Mouse (Mus musculus) right cerebral cortex, adult 2 months (tissue): ENCODE data around the gene Fam241b.
"Not testable (repeated sequence)": the region's sequence is repeated elsewhere in the genome, so short reads cannot be mapped to it uniquely, and the experiment has no call there.

ENCODE experiments used
- DNase-seq, 2 experiments: peaks; one replicate each; pipeline ENCODE4 v3.0.0; 2021 to 2022; ENCODE audit warnings: low spot score in 2 of 2

Fam241b gene

GRCm38 (mm10) chr10:62128316-62128951 is 15.3 kb downstream of the Fam241b start:
- DNase-seq = peak; percentile 59 to 66

- no peak for DNase-seq
Observed at GRCm38 (mm10) chr10:62127711-62128231, 15.9 kb downstream of the Fam241b start.

DNA sequence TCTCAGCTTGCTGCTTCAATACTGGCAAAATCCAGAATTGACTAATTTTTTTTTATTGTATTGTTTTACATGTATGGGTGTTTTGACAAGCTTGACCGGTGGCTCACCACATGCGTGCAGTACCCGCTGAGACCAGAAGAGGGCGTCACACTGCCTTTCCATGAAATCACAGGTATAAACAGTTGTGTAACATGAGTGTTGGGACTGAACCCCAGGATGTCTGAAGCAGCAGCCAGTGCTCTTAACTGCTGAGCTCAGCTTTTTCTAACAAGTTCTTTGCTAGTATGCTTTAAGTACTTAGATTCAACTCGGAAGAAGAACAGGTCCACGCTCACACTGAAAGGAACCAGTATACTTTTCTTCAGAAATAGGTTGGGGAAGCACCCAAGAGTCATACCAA is 16.6 kb downstream of the Fam241b start:
- no peak for DNase-seq

DNA sequence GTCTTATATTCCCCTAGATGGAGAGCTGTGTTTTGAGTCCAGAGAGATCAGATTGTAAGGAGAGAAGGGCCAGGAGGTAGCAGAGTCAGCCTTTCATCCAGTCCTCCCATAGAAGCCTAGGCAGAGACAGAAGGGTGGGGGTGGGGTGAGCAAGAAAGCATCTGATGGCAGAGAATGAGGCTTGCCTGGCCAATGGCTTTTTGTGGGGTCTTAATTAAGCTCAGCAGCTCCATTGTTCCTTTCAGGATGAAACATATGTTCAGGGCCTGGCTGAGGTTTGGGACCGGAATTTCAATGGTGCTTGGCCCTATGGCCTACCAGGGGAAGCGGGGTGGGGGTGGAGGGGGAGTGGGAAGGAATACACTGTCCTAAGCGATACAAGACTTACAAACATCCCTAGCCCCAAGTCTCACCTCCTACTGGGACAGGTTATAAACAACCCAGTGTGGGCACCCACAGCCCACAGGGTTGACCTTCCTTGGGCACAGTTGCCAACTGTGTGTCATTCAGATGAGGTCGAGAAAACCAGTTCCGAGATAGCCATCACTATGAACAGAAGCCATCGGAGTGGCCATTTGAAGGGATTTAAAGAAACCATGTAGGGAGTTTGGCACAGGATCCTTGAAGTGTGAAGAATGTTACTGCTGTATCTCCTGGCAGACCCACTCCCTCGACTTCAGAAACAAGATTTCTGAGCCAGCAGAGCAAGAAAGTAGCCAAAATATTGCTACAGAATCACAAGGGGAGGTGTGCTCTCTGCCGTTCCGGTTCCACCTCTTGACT is 29.7 kb downstream of the Fam241b start:
- no peak for DNase-seq

DNA sequence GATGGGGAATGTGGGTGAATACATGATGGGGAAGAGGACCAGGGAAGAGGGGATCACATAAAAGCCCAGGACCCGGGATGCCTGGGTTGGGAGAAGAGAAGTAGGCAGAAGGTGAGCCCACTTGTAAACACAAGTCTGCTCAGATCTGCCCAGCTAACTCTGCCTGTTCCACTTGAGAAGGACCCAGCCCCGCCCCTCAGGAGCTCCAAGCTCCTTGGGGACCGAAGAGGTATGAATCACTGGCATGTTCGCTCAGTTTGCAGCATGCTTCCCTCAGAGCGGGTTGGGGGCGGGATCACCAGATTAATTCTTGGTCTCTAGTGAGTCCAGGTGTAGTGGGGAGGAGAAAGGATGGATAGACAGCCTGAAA is 32.5 kb downstream of the Fam241b start:
- DNase-seq = peak; percentile 60 to 71

DNA sequence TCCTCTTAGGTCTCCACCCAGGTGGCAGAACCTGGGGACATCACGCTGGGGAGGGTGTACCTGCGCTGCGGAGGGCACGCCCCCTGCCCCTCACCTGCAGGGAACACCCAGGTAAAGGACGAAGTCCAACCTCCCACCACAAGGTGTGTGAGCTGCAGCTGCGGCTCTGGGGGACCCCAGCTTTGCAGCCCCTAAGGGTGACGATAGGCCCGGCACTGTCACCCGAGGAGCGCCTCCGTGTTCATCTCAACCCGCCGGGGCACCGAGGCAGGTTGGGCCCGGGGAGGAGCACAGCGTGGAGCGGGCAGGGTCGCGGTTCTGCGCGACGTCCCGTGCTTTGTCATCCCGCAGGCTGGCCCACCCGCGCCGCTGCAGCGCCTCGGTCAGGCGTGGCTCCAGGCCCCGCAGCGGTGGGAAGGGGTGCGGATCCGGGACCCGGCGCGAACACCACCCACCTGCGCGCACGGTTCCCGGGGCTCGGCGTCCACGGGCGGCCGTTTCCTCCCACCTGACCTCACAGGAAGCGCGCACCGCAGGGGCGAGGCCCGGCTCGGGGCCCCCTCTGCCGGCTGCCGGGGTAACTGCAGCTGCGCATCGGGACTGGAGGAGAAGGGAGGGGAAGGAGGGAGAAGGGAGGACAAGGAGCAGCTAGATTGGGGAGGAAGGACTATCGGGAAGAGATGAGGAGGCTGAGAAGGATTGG is 33.1 kb downstream of the Fam241b start:
- peak; percentile 89 to 94 for DNase-seq

DNA sequence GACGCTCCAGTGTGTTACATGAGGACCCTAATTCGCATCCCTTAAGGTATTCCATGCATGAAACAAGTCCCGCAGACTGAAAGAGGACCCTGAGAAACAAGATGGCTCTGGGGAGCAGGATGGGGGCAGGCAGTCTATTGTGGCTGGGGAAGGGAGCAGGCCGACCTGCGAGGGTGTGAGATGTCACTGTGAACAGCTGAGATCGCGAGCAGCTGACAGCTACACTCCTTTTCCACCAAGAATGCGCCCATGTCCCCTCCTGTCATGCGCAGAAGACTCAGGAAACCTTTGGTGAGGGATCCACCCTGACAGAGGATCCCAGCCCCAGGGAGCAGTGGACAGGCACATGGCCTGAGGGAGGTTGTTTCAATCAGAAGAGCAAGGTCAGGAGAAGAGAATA is 36.7 kb downstream of the Fam241b start:
- no peak for DNase-seq

DNA sequence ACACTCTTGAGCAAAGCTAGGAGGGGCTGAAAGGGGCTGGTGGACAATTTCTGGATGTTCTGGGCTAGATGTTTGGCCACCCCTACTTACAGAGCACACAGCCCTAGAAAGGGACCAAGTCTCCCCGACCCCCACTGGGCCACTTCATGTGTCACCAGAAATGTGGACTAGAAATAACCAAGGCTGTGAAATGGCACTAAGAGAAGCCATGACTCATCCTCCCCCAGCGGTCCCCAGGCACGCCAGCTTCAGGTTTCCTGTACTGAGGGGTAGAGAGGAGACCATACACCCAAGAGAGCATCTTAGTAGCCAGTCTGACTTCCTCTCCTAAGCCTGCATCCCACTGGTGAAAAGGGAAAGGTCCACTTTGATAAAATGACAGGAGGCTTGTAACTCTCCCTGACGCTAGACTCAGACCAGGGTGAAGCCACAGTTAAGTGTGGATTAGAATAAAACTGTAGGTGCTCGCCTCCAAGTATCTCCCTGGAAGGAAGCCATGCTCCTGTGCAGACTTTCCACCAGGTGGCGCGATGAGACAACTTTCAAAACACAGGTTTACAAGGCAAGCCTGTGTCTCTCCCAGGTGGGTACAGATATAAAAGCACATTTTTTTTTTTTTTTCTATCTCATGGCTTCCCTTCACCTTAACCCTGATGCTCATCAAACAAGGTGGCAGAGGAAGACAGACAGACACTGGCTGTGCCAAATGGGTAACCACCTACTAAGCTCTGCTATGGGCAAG is 38.7 kb downstream of the Fam241b start:
- DNase-seq = peak; percentile 79 to 85

DNA sequence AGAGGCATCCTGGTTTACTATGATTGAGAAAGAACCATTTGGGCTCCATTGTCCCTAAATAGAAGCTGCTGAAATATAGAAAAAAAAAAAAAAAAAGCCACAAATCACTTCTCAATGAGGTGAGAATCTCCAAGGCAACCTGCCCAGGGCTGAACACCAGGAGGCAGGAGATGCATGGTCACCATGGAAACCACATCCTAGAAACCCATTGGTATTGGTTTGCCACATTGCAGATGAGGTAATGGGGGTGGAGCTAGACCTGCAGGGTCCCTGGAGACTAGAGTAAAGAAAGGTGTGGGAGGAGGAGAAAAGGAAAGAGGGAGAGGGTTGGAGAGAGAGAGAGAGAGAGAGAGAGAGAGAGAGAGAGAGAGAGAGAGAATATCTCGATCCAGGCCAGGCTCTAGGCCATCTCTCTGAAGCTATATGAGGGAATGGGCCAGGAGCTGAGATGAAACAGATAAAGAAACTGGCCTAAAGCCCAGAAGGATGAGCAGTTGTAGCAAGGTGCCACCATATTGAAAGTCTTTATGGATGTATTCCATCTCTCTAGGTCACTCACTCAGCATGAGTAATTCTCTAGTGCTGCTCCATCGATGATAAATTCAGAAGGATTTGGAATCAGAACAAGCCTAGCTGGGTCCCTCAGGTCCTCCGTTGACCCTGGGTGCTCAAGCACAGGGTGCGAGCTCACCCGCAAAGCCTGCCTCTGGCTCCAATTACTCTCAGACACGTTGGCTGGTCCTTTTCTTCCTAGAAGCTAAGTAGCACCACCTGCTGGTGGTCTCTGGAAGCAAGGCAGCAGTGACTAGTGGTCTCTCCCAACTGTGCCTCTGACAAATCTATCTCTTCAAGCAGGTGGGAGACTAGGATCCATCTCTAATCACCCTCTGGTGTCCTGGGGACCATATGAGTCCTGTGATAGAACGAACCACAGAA is 41.9 kb downstream of the Fam241b start:
- DNase-seq = peak; percentile 86

DNA sequence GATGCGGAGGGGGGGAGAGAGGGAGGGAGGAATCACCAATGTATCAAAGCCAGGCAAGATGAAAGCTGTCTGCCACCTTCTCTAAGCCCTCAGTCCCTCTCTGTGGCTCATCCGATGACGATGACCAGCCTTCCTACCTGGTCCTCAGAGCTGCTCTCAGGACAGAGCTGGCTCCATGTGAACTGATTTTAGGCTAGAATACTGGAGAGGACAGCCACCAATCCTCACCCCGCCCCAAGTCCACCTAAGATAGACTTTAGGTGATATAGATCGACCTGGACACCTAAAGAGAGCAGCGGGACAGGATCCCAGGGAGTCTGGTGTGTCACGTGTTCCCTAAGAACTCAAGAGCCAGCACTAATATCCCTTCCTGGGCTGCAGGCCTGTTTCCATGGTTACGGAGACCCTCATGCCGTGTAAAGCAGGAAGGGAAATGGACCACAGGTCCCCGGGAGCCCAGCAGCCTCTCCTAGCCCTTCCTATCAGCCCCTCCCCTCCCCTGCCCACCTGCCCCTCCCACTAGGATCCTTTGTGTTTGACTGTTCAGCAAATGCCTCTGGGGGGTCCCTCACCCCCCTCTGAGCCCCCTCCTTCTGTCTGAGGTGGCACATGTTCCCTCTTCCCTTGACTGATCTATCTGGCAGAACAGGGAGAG is 43.8 kb downstream of the Fam241b start:
- no peak for DNase-seq

GRCm38 (mm10) chr10:62094401-62094800 is 49.3 kb downstream of the Fam241b start:
- DNase-seq = no peak

DNA sequence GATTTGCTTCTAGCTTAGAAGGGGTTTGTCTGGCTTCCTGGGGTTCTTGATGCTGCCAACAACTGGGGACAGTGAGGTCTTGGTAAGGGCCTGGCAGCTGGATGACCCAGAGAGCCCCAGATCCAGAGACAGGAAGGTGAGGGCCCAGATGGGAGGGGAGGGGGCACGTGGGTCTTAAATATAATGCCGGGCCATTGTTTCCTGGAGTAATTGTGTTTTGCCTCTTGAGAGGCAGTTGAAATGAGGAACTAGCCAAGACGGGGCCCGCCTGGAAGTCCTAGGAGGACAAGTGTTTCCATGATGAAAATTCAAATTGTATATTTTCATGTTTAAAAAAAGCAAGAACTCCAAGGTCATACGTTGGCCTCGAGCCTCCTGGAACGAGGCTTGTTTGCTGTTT is 49.8 kb downstream of the Fam241b start:
- DNase-seq = no peak

DNA sequence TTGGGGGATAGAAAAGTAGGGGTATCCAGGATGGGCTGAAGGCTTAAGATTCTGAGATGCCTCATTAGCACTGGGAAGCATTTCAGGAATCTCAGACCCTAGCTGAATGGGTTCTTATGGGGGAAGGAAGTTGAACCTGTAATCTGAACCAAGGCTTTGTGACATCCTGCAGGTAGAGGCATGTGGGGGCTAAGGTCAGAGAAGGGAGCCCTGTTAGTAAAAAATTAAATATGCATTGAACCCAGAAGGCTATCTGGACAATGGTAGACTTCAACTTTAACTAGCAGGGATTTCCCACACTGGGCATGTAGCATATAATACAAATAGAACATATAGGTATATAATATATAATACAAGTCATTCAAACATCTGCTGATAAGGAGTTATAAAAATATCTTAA is 54.2 kb downstream of the Fam241b start:
- no peak for DNase-seq

GRCm38 (mm10) chr10:62089071-62089470 is 54.6 kb downstream of the Fam241b start:
- peak in 1 of 2 experiments; percentile 36 for DNase-seq

- DNase-seq = no peak
Observed at GRCm38 (mm10) chr10:62088411-62088810, 55.3 kb downstream of the Fam241b start.

GRCm38 (mm10) chr10:62086826-62087225 is 56.9 kb downstream of the Fam241b start:
- DNase-seq = no peak

DNA sequence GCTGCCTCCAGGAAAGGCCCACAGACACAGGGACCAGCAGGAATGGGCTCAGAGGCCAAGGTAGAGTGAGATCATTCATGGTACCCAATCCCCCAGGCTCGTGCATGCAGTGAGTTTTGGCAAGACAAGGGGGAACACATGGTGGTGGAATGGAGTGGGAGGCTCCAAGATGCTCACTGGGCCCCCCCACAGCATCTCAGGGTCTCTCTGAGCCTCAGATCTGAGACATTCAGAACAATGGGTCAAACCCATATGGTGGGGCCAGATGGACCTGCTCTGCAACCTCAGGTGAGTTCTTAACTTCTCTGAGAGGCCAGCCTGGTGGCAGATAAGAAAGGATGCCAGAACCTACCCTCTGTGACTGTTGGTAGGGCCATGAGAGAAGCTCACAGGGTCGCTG is 57.7 kb downstream of the Fam241b start:
- DNase-seq = no peak

DNA sequence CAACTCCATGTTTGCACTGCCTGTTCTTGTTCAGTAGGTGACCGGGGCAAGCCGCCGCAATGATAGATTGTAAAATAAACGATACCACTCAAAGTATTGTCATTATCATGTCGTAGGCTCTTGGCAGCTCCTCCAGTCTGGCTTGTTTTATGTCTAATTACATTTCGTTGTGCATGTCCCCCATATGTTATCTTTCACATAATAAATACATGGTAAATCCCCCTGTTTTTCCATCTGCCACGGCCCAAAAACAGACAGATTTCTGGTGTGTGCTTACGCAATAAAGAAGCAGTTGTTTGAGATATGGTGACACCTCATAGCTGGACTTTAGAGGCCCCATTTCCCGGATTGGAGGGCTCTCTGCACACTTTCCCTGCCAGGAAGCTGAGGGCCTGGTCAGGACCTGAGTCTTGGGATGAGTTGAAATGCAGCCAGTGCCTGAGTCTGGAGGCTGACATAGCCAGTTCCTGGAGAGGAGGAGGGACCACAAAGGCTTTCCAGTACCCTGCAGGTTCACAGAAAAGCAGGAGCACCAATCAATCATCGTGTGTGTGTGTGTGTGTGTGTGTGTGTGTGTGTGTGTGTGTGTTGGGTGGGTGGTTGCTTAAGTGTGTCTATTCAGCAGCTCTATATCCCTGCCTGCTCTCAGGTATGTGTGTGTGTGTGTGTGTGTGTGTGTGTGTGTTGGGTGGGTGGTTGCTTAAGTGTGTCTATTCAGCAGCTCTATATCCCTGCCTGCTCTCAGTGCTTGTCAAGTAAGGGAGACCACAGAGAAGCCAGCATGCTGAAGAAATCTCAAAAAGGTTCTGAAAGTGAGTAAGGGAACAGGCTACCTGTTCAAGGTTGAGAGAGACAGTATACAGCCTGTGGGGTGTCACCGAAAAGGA is 67.2 kb downstream of the Fam241b start:
- DNase-seq = no peak

DNA sequence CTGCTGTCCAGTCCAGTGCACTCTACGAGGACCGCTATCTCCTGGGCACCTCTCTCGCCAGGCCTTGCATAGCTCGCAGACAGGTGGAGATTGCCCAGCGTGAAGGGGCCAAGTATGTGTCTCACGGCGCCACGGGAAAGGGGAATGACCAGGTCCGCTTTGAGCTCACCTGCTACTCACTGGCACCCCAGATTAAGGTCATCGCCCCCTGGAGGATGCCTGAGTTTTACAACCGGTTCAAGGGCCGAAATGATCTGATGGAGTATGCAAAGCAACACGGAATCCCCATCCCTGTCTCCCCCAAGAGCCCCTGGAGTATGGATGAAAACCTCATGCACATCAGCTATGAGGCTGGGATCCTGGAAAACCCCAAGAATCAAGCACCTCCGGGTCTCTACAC is 72.4 kb downstream of the Fam241b start:
- not testable (repeated sequence) for DNase-seq
